Mouse (Mus musculus): ENCODE results near the gene Suclg2. TPM values are rescaled to one million over a fixed set of nuclear protein-coding genes. Genes with fewer than 3 reads are reported as not detected.

Suclg2 gene
- polyA plus RNA-seq, 1 experiment = 134 TPM

DNA sequence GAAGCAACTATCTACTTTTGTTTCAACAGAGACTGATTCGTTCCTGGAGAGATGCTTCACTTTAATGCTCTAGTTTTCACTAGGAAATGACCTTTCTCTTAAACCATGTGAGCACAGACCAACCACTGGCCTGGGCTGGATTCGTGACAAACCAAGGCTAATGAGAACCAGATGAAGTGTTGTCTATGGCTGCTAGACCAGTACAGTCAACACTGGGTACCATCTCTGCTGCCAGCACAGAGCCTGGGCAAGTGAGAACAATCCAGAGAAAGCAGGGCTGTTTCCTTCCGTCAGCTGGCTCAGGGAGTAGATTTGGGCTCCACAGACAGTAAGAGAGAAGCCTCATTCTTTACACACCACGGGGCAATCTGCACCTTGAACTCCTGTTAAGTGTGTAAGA lies 143.1 kb downstream of the Suclg2 start:
- no peaks in the 10 kb centered on the region for H3K4me1 ChIP-seq (ENCODE audit: control insufficient read depth, insufficient read depth, insufficient read length, low read length)
- H3K27ac ChIP-seq (replicated peaks; ENCODE audit: low read depth, low read length) = no peak overlapping the region
- H3K4me3 ChIP-seq (ENCODE audit: insufficient read depth, low read depth, low read length) = no peak overlapping the region

DNA sequence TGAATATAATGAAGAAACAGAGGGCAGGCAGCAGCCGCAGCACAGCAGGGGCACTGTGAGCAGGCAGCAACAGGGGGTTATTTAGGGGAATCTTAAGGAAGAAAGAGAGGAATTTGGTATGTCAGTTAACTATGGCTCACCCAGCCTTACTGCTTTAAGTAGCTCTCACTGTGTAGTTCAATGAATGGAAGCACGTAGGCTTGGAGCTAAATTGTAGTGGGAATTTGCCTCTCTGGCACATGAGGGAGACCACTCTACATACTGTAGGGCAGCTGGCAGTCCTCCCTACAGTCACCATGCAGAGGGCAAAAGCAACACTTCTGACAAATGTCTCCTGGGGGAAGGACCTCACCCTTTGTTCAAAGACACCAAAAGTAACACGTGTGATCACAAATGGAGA lies 143.7 kb downstream of the Suclg2 start:
- Histone ChIP-seq H3K4me3 (ENCODE audit: insufficient read depth, low read depth, low read length) (no peak overlapping the region), H3K4me1 (ENCODE audit: control insufficient read depth, insufficient read depth, insufficient read length, low read length) (no peaks in the 10 kb centered on the region), H3K27ac (replicated peaks; ENCODE audit: low read depth, low read length) (no peak overlapping the region)

DNA sequence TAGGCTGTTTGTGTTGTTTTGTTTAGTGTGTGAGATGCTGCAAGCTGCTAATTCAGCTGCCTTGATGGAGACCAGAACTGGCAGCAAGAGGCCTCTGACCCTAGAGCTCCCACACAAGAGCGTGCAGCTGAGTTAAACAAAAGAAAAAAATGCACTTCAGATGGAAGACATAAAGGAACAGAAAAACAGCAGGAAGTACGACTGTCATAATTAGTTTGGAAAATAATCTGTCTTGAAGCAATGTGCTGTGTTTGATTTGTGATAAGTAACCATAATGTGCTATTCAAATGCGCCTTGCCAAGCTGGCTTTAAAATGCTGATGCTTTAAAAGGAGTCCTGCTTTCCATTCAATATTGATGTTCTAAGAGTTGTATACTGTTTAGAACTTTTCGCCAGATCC lies 144.2 kb downstream of the Suclg2 start:
- Histone ChIP-seq H3K27ac (replicated peaks; ENCODE audit: low read depth, low read length) (no peak overlapping the region), H3K4me1 (ENCODE audit: control insufficient read depth, insufficient read depth, insufficient read length, low read length) (no peaks in the 10 kb centered on the region), H3K4me3 (ENCODE audit: insufficient read depth, low read depth, low read length) (no peak overlapping the region)

DNA sequence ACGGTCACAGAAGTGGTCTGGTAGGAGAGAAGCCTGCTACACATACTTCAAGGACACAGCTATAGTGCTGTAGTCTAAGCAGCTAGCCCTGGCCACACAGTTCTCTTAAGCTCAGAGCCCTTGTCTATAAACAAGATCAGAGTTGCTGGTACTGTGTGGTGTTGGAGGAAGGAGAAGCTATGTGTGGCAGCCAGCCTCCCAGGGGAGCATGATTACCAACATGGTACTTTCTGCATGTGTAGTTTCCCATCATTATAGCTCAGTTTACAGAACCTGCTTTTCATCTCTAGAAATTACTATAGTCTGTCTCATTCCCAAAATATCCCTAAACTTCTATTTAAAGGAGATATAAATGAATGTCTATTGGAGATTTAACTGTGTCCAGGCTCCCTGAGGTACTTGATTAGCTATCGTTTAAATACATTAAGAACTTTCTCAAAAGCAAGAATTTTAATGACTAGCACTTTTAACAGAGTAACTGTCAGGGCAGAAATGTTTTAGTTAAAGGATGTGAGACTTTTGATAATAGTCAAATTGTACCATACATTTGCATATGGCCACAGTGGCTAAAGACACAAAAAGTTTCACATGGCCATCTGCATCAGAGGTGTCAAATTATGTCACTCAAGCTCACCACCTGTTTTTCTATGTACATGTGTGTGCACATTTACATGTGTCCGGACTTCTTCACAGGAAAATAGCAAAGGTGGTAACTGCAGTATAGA lies 145.4 kb downstream of the Suclg2 start:
- H3K4me3 ChIP-seq (ENCODE audit: insufficient read depth, low read depth, low read length) = no peak overlapping the region
- no peaks in the 10 kb centered on the region for H3K4me1 ChIP-seq (ENCODE audit: control insufficient read depth, insufficient read depth, insufficient read length, low read length)
- H3K27ac ChIP-seq (replicated peaks; ENCODE audit: low read depth, low read length) = no peak overlapping the region

DNA sequence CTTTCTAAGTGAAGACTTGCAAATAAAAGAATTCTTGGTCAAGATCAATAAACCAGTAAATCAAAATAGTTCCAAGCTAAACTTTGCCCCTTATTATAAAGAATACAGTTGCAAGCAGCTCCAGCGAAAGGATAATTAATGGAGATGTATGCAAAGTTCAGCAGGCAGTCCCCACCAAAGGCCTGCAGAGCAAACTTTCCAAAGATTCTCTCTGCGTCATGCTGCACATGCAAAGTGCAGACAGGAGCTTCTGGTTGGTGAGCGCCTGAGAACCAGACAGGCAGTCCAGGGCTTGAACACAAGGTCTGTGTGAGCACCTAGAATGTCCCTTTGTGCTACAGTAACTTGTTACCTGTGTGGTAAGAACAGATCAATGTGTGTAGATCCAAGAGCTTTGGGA lies 147.0 kb downstream of the Suclg2 start:
- Histone ChIP-seq H3K4me1 (ENCODE audit: control insufficient read depth, insufficient read depth, insufficient read length, low read length) (no peaks in the 10 kb centered on the region), H3K4me3 (ENCODE audit: insufficient read depth, low read depth, low read length) (no peak overlapping the region), H3K27ac (replicated peaks; ENCODE audit: low read depth, low read length) (no peak overlapping the region)

DNA sequence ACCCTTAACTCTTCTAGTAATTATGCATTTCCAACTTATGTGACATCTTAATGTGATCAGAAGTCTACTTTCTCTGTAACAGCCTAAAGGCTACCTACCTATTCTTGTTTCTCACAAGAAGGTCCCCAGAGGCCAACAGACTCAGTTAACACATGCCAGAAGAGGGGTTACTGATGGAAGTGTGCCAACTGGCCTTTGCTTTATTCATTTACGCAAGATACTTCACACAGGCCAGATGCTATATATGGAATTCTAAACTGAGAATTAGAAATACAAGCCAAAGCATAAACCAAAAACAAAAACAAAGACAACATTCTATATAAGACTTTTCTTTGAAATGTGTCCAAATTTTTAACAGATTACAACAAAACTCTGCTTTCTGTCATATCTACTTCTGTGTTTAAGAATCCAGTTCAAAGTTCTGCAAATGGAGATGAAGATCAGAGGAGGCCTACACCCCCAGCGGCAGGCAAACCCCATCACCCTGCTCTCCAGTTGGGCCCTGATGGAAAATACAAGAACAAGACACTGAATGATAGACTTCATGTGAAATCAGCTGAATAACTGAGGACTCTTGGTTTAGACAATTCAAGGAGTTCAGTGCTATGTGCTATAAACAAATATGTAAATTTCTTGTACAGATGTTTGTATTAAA lies 155.1 kb downstream of the Suclg2 start:
- H3K4me1 ChIP-seq (ENCODE audit: control insufficient read depth, insufficient read depth, insufficient read length, low read length) = no peaks in the 10 kb centered on the region
- H3K4me3 ChIP-seq (ENCODE audit: insufficient read depth, low read depth, low read length) = no peak overlapping the region
- H3K27ac ChIP-seq (replicated peaks; ENCODE audit: low read depth, low read length) = no peak overlapping the region

DNA sequence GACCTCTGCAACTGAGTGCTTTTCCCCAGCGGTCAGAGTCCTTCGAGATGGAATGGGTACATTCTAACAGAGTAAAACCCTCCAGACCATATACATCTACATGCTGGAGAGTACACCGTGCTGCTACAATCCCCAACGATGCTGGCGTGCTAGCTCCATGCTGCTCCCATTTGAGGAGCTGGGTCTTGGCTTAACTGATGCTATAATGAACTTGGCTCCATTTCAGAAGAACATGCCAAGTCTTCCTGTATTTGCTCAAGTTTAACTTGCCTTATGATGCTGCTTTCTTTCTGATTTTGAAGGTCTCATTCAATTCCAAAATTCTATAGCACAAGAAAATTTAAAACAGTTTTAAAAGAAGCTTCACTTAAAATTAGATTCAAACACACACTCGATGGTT lies 162.3 kb downstream of the Suclg2 start:
- Histone ChIP-seq H3K27ac (replicated peaks; ENCODE audit: low read depth, low read length) (no peak overlapping the region), H3K4me3 (ENCODE audit: insufficient read depth, low read depth, low read length) (no peak overlapping the region), H3K4me1 (ENCODE audit: control insufficient read depth, insufficient read depth, insufficient read length, low read length) (no peaks in the 10 kb centered on the region)

DNA sequence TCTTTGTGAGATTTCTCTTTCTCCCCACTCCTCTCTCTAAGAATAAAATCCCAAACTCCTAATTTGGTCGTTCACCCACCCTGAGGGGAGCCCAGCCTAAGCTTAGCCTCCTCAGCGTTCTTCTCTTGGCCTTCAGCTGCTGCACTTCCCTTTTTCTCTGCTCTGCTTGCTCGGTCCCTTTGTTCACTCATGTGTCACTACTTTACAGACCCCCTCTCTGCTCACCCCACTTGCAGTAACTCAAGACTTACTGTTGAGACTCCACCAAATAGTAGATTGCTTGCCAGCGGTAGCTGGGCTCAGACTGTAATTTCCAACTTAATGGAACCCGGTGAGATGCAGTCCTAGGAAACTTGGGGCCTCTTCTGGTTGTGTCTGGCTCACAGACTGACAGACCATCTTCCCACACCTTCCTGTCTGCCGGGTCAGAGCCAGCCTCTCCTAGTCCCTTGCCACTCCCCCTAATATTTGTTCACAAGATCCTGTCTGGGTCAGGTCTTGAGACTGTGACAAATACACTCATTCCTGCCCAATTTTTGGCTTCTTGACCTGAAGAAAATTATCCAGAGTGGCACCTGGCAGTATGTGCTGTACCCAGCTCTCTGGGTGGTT lies 166.2 kb downstream of the Suclg2 start:
- no peak overlapping the region for H3K27ac ChIP-seq (replicated peaks; ENCODE audit: low read depth, low read length)
- no peak overlapping the region for H3K4me3 ChIP-seq (ENCODE audit: insufficient read depth, low read depth, low read length)
- no peaks in the 10 kb centered on the region for H3K4me1 ChIP-seq (ENCODE audit: control insufficient read depth, insufficient read depth, insufficient read length, low read length)

DNA sequence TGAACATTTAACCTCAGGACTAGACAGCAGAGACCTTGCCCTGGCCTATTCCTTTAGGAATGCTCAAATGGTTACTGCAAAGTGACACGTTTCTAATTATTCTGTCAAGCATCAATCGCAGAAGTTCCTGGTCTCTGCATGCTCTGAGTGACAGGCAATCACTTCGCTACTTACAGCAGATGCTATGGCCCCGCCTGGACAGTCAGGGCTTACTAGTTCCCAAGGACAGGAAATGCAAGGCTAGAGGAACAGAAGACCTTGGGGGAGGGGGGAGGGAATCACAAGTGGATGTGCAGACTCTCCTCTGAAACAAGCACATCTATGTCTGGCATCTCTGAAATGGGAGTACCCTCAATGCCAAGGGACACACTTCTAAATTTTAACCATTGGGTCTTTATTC lies 167.6 kb downstream of the Suclg2 start:
- H3K4me1 ChIP-seq (ENCODE audit: control insufficient read depth, insufficient read depth, insufficient read length, low read length) = no peaks in the 10 kb centered on the region
- no peak overlapping the region for H3K27ac ChIP-seq (replicated peaks; ENCODE audit: low read depth, low read length)
- no peak overlapping the region for H3K4me3 ChIP-seq (ENCODE audit: insufficient read depth, low read depth, low read length)

DNA sequence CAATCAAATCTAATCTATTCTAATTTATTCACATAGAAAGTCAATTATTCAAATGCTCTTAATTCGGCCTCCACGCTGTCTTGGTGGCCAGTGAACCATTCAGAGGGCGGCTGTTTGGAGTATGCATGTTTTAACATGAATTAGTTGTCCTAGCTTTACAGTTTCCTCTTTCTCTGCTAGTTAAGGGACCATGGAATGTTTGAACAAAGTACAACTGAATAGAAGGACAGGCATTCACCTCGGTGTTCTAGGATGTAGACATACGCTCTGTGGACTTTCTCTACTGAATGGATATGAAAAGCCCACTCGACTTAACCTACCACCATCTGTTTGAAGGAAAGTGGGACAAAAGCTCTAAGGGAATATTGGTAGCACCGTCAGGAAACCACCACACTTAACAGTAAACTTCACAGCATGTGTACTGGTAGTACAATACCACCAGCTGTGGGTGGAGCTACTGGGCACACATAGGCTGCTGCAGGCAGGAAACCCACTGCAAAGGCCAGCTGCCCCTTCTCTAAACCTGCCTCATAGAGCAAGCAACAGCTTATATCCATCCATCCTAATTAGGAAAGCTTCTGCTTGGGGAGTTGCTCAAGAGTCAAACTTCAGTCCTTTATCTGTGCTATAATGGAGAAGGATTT lies 172.3 kb downstream of the Suclg2 start:
- no peak overlapping the region for H3K27ac ChIP-seq (replicated peaks; ENCODE audit: low read depth, low read length)
- no peaks in the 10 kb centered on the region for H3K4me1 ChIP-seq (ENCODE audit: control insufficient read depth, insufficient read depth, insufficient read length, low read length)
- no peak overlapping the region for H3K4me3 ChIP-seq (ENCODE audit: insufficient read depth, low read depth, low read length)

DNA sequence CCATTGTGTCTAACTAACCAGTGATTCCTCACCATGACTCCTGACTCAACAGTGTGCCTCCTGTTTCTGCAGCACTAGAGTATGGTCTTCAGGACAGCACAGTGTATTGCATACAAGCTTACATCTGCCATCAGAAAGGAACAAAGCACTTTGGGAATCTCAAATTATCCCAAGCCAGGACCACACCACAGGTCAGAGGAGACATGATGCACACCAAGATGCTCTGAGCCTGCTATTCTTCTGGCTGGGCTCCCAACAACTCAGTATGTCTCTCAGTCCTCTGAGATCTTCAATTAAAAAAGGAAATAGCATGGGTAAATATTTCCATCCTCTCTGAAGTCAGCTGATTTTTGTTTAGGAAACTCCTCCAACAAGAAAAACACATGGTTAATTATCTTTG lies 172.9 kb downstream of the Suclg2 start:
- no peak overlapping the region for H3K27ac ChIP-seq (replicated peaks; ENCODE audit: low read depth, low read length)
- no peaks in the 10 kb centered on the region for H3K4me1 ChIP-seq (ENCODE audit: control insufficient read depth, insufficient read depth, insufficient read length, low read length)
- H3K4me3 ChIP-seq (ENCODE audit: insufficient read depth, low read depth, low read length) = no peak overlapping the region

DNA sequence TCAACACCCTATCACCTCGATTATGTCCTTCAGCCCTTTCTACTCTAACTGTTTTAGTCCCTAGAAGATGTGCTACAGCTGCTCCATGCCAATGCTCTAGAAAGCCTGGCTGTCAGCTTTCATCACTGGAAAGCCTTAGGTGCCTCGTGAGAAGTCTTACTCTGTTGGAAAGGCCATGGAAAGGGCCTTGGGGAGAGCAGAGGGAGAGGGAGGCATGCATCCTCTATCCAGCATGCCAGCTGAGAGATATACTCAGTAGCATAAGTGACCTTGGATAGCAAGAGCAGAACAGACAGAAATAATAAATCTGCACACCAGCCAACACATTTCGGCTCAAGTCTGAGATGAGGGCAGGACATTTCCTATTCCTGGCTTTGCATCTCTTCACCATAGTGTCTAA lies 173.3 kb downstream of the Suclg2 start:
- Histone ChIP-seq H3K4me3 (ENCODE audit: insufficient read depth, low read depth, low read length) (no peak overlapping the region), H3K27ac (replicated peaks; ENCODE audit: low read depth, low read length) (no peak overlapping the region), H3K4me1 (ENCODE audit: control insufficient read depth, insufficient read depth, insufficient read length, low read length) (no peaks in the 10 kb centered on the region)

DNA sequence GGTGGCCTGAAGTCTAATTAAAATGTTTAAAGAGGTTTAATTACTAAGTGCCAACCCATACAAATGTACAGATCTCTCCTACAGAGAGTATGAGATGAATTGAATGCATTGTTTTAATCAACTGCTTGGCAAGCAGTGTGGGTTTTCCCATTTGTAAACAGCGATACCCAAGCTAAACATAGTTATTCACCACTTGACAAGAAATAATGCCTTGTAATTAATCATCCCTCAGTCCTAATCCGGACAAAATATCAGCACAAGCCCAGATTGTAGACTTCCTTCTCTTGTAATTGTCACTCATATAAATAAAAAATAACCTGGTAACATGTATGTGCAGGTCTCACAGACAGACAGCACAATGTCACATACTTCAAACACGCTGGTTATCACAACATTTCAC lies 183.4 kb downstream of the Suclg2 start:
- Histone ChIP-seq H3K4me1 (ENCODE audit: control insufficient read depth, insufficient read depth, insufficient read length, low read length) (no peaks in the 10 kb centered on the region), H3K27ac (replicated peaks; ENCODE audit: low read depth, low read length) (no peak overlapping the region), H3K4me3 (ENCODE audit: insufficient read depth, low read depth, low read length) (no peak overlapping the region)

DNA sequence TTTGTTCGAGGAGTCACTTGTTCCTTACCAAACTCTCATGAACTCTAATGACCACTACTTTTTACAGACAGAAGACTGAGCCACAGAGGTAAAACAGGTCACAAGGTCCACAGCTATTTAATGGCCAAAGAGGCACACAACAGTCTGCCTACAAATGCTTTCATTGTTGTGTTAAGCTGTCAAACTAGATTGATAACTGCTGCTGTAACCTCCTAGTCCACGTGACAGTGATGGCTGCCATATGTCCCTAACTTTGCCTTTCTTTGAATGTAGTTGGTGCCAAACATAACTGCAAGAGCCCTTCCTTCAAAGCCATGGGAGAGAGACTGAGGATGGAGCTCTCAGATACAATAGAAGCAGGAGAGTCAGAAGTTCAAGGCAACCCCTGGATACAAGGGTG lies 198.8 kb downstream of the Suclg2 start:
- H3K4me3 ChIP-seq (ENCODE audit: insufficient read depth, low read depth, low read length) = no peak overlapping the region
- peaks cover 3% of the 10 kb centered on the region; the same call in 1 of the 2 replicates for H3K4me1 ChIP-seq (ENCODE audit: control insufficient read depth, insufficient read depth, insufficient read length, low read length)
- H3K27ac ChIP-seq (replicated peaks; ENCODE audit: low read depth, low read length) = no peak overlapping the region

DNA sequence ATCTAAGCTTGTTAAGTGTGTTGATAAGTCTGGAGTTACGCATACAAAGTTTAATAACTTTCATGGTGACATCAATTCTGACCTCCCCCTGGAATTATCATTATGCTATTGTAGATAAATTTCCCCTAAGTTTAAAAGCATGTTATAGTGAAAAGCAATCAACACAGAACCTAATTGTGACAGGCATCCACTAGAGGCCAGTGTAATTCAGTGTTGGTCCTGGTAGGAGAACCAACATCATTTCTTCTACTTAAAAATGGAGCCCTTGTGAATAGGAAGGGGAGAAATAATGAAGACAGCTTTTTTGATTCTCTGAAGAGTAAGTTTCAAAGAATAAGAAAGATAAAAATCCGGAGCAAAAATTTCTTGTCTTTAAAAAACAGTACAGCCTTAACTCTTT lies 200.2 kb downstream of the Suclg2 start:
- H3K4me3 ChIP-seq (ENCODE audit: insufficient read depth, low read depth, low read length) = no peak overlapping the region
- H3K27ac ChIP-seq (replicated peaks; ENCODE audit: low read depth, low read length) = no peak overlapping the region
- peaks cover 3% of the 10 kb centered on the region; the same call in 1 of the 2 replicates for H3K4me1 ChIP-seq (ENCODE audit: control insufficient read depth, insufficient read depth, insufficient read length, low read length)

All from brown adipose tissue, adult 24 weeks (tissue).